Mouse (Mus musculus) forebrain, embryonic 13.5 days (tissue): ENCODE data around the gene Pla2g7. TPM values are rescaled to one million over a fixed set of nuclear protein-coding genes. Genes with fewer than 3 reads are reported as not detected.
A peak's percentile ranks its signal among the peaks of the same experiment; 100 is the strongest.

ENCODE experiments used
- ATAC-seq: fragments of 200-750 bp; cut with Nextera tagmentation; 2 replicates; pipeline ENCODE4 v1.8.0; 2017
- H3K27ac ChIP-seq: fragments of 300-500 bp; sonication (generic); 2 replicates; pipeline ENCODE4 v1.5.1; 2015; ENCODE audit warnings: inconsistent platforms, mild to moderate bottlenecking, moderate library complexity
- H3K27me3 ChIP-seq: fragments of 300-500 bp; sonication (generic); 2 replicates; pipeline ENCODE4 v1.6.1; 2015; ENCODE audit warnings: mild to moderate bottlenecking, inconsistent platforms
- H3K36me3 ChIP-seq: fragments of 300-500 bp; sonication (generic); 2 replicates; pipeline ENCODE4 v1.6.1; 2015; ENCODE audit warnings: mild to moderate bottlenecking, inconsistent platforms; ENCODE audit not compliant: poor library complexity, severe bottlenecking
- H3K4me1 ChIP-seq: fragments of 300-500 bp; sonication (generic); 2 replicates; pipeline ENCODE4 v1.6.1; 2015; ENCODE audit warnings: inconsistent platforms
- H3K4me2 ChIP-seq: fragments of 300-500 bp; sonication (generic); 2 replicates; pipeline ENCODE4 v1.6.1; 2015; ENCODE audit warnings: inconsistent platforms, mild to moderate bottlenecking, moderate library complexity
- H3K4me3 ChIP-seq: fragments of 300-500 bp; sonication (generic); 2 replicates; pipeline ENCODE4 v1.5.1; 2015; ENCODE audit warnings: mild to moderate bottlenecking, inconsistent platforms
- H3K9ac ChIP-seq: fragments of 300-500 bp; sonication (generic); 2 replicates; pipeline ENCODE4 v1.6.1; 2015; ENCODE audit warnings: mild to moderate bottlenecking, inconsistent platforms
- H3K9me3 ChIP-seq: fragments of 300-500 bp; sonication (generic); replicated peaks from 2 replicates; pipeline ENCODE4 v1.6.1; 2016; ENCODE audit warnings: inconsistent platforms
- WGBS: fragments of 180-500 bp; shearing (Covaris S2); methylation state at CpG from one replicate; pipeline ENCODE4 v1.1.7; 2015; 5-methylcytosine and 5-hydroxymethylcytosine counted together
- polyA plus RNA-seq: library from polyadenylated mRNA; unstranded; fragments of >200 nt; fragmentation: Nextera tagmentation; extraction: Ambion mirVana; gene quantifications from 2 replicates; pipeline ENCODE4 v1.2.1, GENCODE M21; 2015

The Pla2g7 gene
- polyA plus RNA-seq, 1 experiment from 2014 or later = 3.5 TPM

DNA sequence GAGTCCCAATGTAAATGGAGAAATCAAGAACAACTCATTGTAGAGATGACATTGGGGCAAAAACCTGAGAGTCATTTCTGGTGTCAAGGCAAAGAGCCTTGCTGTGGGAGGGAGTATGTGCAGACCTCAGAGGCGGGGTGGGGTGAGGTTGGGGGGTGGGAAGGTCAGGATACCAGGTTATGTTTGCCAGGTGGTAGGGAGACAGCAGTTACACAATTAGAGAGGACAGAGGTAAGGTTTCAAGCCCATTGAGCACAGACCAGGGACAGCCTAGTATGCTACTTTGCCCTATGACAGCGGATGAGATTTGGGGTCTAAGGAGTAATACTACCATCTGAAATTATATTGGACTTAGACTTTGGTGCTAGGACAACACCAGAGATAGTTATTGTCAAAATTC is 19.4 kb downstream of the Pla2g7 start:
- Histone ChIP-seq H3K36me3 (no peaks in the 10 kb centered on the region), H3K4me1 (no peaks in the 10 kb centered on the region), H3K9ac (no peak overlapping the region), H3K9me3 (no peaks in the 10 kb centered on the region), H3K4me3 (no peak overlapping the region), H3K27ac (no peak overlapping the region), H3K27me3 (no peaks in the 10 kb centered on the region), H3K4me2 (no peak overlapping the region)
- no peak for ATAC-seq
- WGBS = 83% methylated on average over 2 of the region's 2 CpGs

DNA sequence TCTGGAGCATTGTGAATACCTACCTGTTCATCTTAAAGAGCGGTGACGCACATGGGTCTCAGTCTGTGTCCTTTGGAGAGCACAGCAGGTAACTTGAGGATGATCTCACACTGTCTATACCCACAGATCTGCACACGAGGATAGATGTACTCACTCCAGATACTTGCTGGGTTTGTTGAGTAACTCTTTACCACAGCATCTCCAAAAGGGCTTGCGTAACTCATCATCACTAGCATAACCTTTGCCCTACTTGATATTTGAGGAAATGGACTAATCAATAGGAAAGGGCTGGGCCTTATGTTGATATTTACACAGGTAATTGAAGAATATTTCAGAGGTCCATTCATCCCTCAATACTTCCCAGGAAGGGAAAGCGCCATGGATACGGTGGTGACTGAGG is 21.9 kb downstream of the Pla2g7 start:
- H3K27ac ChIP-seq = no peak overlapping the region
- 95% methylated on average over 6 of the region's 6 CpGs for WGBS
- H3K4me1 ChIP-seq = no peaks in the 10 kb centered on the region
- no peak overlapping the region for H3K9ac ChIP-seq
- H3K4me3 ChIP-seq = no peak overlapping the region
- H3K9me3 ChIP-seq = no peaks in the 10 kb centered on the region
- no peaks in the 10 kb centered on the region for H3K36me3 ChIP-seq
- H3K27me3 ChIP-seq = no peaks in the 10 kb centered on the region
- no peak for ATAC-seq
- no peak overlapping the region for H3K4me2 ChIP-seq

DNA sequence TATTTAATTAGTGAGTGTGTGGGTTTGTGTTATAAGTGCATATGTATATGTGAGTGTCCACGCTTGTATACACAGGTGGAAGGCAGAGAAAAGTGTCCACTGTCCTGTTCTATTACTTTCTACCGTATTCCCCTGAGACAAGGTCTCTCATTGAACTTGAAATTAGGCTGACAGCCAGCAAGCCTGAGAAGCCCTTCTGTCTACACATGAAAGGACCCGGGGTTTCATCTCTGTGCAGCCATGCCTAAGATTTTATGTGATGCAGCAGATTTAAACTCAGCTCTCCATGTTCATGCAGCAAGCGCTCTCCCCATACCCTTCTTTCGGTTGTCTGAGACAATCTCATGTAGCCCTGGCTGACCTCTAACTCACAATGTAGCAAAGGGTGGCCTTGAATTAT is 22.6 kb downstream of the Pla2g7 start:
- no peak for ATAC-seq
- no peak overlapping the region for H3K27ac ChIP-seq
- H3K4me2 ChIP-seq = no peak overlapping the region
- H3K9ac ChIP-seq = no peak overlapping the region
- no peak overlapping the region for H3K4me3 ChIP-seq
- no peaks in the 10 kb centered on the region for H3K27me3 ChIP-seq
- H3K4me1 ChIP-seq = no peaks in the 10 kb centered on the region
- no peaks in the 10 kb centered on the region for H3K36me3 ChIP-seq
- WGBS = 84% methylated on average over 5 of the region's 5 CpGs
- H3K9me3 ChIP-seq = no peaks in the 10 kb centered on the region

DNA sequence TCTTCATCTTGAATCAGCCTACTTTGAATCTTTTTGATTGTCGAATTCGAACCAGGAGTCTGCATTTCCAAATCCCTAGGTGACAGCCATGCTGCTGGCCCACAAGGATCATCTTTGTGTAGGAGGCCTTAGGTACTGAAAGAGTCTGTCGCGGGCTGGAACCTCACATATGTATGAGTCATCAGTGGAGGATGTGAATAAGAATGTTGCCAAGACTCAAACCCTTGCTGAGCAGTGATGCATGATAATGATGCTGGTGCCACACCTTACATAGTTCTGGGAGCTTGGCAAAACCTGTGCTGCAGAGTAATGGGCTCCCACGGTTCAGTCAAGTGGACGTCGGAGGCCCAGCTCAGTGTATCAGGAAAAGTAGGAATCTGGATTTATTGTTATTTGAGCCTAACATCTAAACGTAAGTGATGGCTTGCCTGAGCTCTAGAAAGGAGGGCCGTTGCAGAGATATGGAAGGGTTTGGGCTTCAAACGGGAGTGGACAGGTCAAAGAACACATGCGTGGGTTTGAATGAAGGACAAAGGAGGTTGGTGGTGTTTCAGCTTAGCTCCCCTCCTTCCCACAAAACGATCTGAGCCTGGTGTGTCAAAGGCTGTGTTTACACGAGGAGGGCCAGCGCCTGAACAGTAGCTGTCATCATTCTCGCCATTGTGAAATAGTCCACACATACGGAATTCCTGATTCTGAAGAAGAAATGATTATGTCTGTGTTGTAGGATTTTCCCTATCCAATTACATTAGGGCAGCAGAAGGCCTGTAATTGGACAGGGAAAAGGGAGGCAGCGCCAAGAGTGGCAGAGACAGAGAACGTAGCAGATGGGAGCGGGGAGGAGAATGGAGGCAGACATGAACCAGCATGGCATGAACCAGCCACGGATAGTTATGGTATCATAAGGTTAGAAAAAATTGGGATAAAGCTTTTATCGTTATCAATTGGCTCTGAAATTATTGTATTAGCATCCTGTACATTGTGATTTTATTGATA is 24.7 kb downstream of the Pla2g7 start:
- H3K4me1 ChIP-seq = no peaks in the 10 kb centered on the region
- no peak overlapping the region for H3K4me2 ChIP-seq
- no peak overlapping the region for H3K9ac ChIP-seq
- ATAC-seq = peak; percentile 48; the same call in 1 of the 2 replicates
- H3K27me3 ChIP-seq = no peaks in the 10 kb centered on the region
- no peaks in the 10 kb centered on the region for H3K9me3 ChIP-seq
- H3K36me3 ChIP-seq = no peaks in the 10 kb centered on the region
- 88% methylated on average over 21 of the region's 21 CpGs for WGBS
- no peak overlapping the region for H3K4me3 ChIP-seq
- no peak overlapping the region for H3K27ac ChIP-seq

DNA sequence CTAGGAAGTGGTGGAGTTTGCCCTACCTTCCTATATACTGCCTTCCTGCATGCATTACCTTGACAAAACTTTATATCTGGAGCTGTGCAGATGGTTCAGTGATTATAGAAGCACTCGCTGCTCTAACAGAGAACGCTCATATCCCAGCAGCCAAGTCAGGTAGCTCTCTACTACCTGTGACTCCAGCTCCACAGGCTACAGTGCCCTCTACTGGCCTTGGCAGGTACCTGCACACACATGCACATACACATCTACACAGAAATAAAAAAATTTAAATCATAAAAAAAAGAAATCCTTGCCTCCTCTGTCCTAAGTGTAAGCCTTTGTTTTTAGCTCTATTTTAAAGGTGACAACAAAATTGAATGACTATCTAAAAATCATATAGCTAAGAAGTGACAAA is 29.8 kb downstream of the Pla2g7 start:
- Histone ChIP-seq H3K4me2 (no peak overlapping the region), H3K36me3 (no peaks in the 10 kb centered on the region), H3K9me3 (no peaks in the 10 kb centered on the region), H3K4me3 (no peak overlapping the region), H3K9ac (no peak overlapping the region), H3K27me3 (no peaks in the 10 kb centered on the region), H3K27ac (no peak overlapping the region), H3K4me1 (no peaks in the 10 kb centered on the region)
- WGBS = 98% methylated on average over 2 of the region's 2 CpGs
- no peak for ATAC-seq

DNA sequence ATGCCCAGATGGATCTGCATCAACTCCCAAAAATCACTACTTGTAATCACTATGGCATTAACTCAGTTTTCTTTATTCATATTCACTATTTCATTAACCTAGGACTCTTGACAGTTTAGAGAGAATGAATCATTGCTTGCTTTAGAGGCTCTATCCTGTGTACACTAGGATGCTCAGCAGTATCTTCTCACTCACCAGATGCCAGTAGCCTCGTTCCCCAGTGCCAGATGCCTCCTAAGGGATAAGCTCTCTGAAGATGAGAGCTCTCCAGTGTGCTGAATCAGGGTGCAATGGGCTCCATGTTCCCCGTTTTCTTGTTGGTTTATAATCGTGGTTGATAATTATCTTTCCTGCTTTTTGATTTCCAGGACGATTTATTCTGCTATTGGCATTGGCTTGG is 30.8 kb downstream of the Pla2g7 start:
- no peaks in the 10 kb centered on the region for H3K36me3 ChIP-seq
- no peak overlapping the region for H3K9ac ChIP-seq
- H3K27me3 ChIP-seq = no peaks in the 10 kb centered on the region
- 79% methylated on average over 4 of the region's 4 CpGs for WGBS
- ATAC-seq = no peak
- no peaks in the 10 kb centered on the region for H3K9me3 ChIP-seq
- no peaks in the 10 kb centered on the region for H3K4me1 ChIP-seq
- H3K27ac ChIP-seq = no peak overlapping the region
- H3K4me3 ChIP-seq = no peak overlapping the region
- H3K4me2 ChIP-seq = no peak overlapping the region

DNA sequence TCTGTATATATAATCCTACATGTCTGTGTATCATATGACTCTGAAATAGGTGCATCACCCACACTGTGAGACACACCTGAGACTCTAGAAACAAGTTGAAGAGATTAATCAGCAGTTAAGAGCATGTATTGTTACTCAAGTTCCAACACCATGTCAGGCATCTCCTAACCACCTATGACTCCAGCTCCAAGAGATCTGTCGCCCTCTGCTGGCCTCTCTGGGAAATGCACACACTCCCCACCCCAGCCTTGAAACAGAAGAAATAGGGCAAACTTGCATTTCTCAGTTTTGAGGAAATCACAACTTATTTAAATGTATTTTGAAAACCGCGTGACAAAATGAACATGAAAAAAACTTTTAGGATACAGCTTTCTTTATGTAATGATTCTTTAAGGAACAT is 38.8 kb downstream of the Pla2g7 start:
- H3K4me2 ChIP-seq = no peak overlapping the region
- no peak overlapping the region for H3K4me3 ChIP-seq
- 12% methylated on average over 3 of the region's 3 CpGs for whole genome bisulfite sequencing
- H3K27me3 ChIP-seq = no peaks in the 10 kb centered on the region
- H3K9ac ChIP-seq = no peak overlapping the region
- ATAC-seq = peak; percentile 59; the same call in 1 of the 2 replicates
- H3K4me1 ChIP-seq = no peaks in the 10 kb centered on the region
- no peaks in the 10 kb centered on the region for H3K36me3 ChIP-seq
- no peaks in the 10 kb centered on the region for H3K9me3 ChIP-seq
- no peak overlapping the region for H3K27ac ChIP-seq

DNA sequence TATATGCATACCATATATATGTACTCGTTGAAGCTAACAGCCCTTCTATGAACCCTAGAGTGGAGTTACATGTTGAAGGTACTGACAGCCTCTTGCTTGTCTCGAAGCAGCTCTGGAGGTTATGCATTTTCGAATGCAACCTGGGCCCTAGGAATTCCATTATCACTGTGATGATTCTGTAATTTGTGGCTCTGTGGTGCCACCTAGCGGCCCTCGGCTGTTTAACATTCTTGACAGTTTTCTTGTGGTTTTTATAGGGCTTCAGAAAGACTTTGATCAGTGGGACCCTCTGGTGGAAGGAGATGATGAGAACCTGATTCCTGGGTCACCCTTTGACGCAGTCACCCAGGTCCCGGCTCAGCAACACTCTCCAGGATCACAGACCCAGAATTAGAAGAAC is 43.7 kb downstream of the Pla2g7 start:
- 20% methylated on average over 7 of the region's 7 CpGs for WGBS

DNA sequence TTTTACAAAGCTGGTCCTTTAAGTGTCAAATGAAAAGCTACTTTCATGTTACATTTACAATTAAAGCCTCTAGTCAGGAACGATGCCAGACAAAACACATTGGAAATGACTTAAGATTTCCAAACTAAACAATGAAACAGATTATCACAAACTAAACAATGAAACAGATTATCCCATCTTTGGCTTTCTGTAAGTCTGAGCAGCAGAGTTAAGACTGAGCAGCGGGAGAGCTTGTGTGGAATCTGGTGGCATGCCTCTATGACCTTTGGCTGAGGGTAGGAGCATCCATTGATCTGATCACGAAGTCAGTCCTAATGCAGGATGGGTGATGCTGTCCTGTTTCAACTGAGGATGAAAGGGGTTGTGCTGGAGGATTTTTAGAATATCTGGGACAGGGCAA is 44.3 kb downstream of the Pla2g7 start:
- no peak for ATAC-seq
- no peaks in the 10 kb centered on the region for H3K4me1 ChIP-seq
- H3K9ac ChIP-seq = no peak overlapping the region
- H3K27ac ChIP-seq = no peak overlapping the region
- H3K4me3 ChIP-seq = no peak overlapping the region
- no peaks in the 10 kb centered on the region for H3K36me3 ChIP-seq
- H3K9me3 ChIP-seq = no peaks in the 10 kb centered on the region
- H3K27me3 ChIP-seq = no peaks in the 10 kb centered on the region
- H3K4me2 ChIP-seq = no peak overlapping the region
- WGBS = 67% methylated on average over 3 of the region's 3 CpGs

More for the DNA sequence above, 43.7 kb downstream of the Pla2g7 start:
- Histone ChIP-seq H3K4me2 (no peak overlapping the region), H3K36me3 (no peaks in the 10 kb centered on the region), H3K4me3 (no peak overlapping the region), H3K4me1 (no peaks in the 10 kb centered on the region), H3K9me3 (no peaks in the 10 kb centered on the region), H3K9ac (no peak overlapping the region), H3K27me3 (no peaks in the 10 kb centered on the region), H3K27ac (no peak overlapping the region)
- peak; percentile 69 for ATAC-seq

DNA sequence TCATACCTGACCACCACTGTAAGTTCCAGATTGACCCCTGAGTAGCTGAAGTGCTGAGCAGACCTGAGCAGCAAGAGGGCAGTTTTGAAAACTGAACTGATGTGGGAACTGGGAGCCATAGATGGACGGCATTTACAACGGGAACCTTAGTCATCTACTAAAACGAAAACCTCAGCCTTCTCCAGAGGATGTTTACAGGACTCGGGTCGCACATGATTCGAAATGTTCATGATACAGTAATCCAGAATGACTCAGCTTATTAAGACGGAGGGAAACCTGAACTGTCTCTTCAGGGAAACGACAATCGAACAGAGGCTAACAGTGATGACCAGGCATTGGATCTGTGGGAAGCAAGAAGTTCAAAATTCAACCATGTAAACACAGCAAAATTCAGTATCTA is 51.3 kb downstream of the Pla2g7 start:
- 92% methylated on average over 9 of the region's 9 CpGs for WGBS
- H3K36me3 ChIP-seq = no peaks in the 10 kb centered on the region
- no peak overlapping the region for H3K27ac ChIP-seq
- ATAC-seq = no peak
- H3K9me3 ChIP-seq = no peaks in the 10 kb centered on the region; the same call in 1 of the 2 replicates
- no peak overlapping the region for H3K4me2 ChIP-seq
- H3K27me3 ChIP-seq = no peaks in the 10 kb centered on the region
- H3K9ac ChIP-seq = no peak overlapping the region
- no peaks in the 10 kb centered on the region for H3K4me1 ChIP-seq
- H3K4me3 ChIP-seq = no peak overlapping the region

DNA sequence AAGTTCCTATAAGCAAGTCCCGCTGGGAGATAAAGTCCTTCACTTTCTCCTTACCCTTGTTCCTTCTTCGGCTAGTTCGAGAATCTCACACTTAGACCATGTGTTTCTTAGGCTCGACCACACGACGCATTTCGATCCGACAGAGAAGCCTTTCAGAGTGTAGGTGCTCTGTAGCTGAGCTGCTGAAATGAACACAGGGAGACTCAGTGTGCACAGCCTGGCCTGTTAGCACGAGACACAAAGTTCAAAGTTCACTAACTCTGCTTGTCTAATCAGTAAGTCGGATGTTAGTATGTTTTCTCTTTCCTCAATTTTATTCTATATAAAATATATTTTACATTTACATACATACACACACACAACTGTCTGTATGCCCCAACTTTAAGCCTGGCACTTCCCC is 54.2 kb downstream of the Pla2g7 start:
- Histone ChIP-seq H3K27me3 (no peaks in the 10 kb centered on the region), H3K9me3 (no peaks in the 10 kb centered on the region; the same call in 1 of the 2 replicates), H3K4me2 (no peak overlapping the region), H3K27ac (no peak overlapping the region), H3K4me3 (no peak overlapping the region), H3K9ac (no peak overlapping the region), H3K4me1 (no peaks in the 10 kb centered on the region), H3K36me3 (no peaks in the 10 kb centered on the region)
- ATAC-seq = no peak
- 92% methylated on average over 10 of the region's 10 CpGs for WGBS

DNA sequence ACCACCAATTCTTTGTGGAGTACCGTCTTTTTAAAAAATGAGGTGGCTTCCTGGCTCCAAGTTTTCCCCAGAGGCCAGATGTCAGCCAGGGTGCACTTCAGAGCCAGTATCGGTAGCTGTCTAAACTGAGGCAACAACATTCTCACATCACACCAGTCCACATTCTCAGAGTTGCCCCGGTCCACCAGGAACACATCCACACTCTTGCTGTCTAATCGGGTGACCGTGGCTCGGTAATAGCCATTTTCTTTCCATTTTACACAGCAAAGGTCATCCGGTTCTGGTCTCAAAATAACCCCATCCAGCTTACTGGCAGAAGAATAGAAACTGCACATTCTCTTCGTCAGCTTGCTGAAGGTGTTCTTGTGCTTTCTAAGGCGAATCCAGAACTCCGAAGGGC is 60.3 kb downstream of the Pla2g7 start:
- Histone ChIP-seq H3K4me3 (no peak overlapping the region), H3K36me3 (no peaks in the 10 kb centered on the region), H3K9me3 (no peaks in the 10 kb centered on the region; the same call in 1 of the 2 replicates), H3K27ac (no peak overlapping the region), H3K4me2 (no peak overlapping the region), H3K4me1 (peaks cover 15% of the 10 kb centered on the region), H3K9ac (no peak overlapping the region), H3K27me3 (peaks cover 39% of the 10 kb centered on the region)
- WGBS = 94% methylated on average over 10 of the region's 10 CpGs
- ATAC-seq = no peak
